Mouse (Mus musculus) frontal cortex, postnatal 14 days (tissue): ENCODE results near the gene Stn1.

ENCODE experiments used
- DNase-seq, 2 experiments: peaks; one replicate each; pipeline ENCODE4 v3.0.0; 2022; ENCODE audit warnings: low spot score in 2 of 2

Stn1 gene

GRCm38 (mm10) chr19:47542441-47542840 is 5.1 kb upstream of the Stn1 start:
- peak in 1 of 2 experiments; percentile 35 for DNase-seq

GRCm38 (mm10) chr19:47538801-47539200 is 1.5 kb upstream of the Stn1 start:
- no peak for DNase-seq

- DNase-seq, result no peak
Measured at GRCm38 (mm10) chr19:47537879-47538278, 572 bp upstream of the Stn1 start.

- DNase-seq, result peak; percentile 92 to 96
Measured at GRCm38 (mm10) chr19:47536521-47537299, 597 bp downstream of the Stn1 start.

- DNase-seq, result no peak
Measured at GRCm38 (mm10) chr19:47534131-47534530, 3.2 kb downstream of the Stn1 start.

- DNase-seq, result no peak
Measured at GRCm38 (mm10) chr19:47532449-47532848, 4.9 kb downstream of the Stn1 start.

GRCm38 (mm10) chr19:47531309-47531708 is 6.0 kb downstream of the Stn1 start:
- no peak for DNase-seq

- no peak for DNase-seq
Measured at GRCm38 (mm10) chr19:47526239-47526986, 10.9 kb downstream of the Stn1 start.

GRCm38 (mm10) chr19:47524905-47525304 is 12.4 kb downstream of the Stn1 start:
- no peak for DNase-seq

- no peak for DNase-seq
Measured at GRCm38 (mm10) chr19:47521403-47521802, 15.9 kb downstream of the Stn1 start.

- DNase-seq, result no peak
Measured at GRCm38 (mm10) chr19:47519163-47519893, 18.0 kb downstream of the Stn1 start.

GRCm38 (mm10) chr19:47518475-47519162 is 18.7 kb downstream of the Stn1 start:
- no peak for DNase-seq

GRCm38 (mm10) chr19:47517570-47517969 is 19.7 kb downstream of the Stn1 start:
- no peak for DNase-seq

- no peak for DNase-seq
Measured at GRCm38 (mm10) chr19:47516879-47517278, 20.4 kb downstream of the Stn1 start.

- DNase-seq, result no peak
Measured at GRCm38 (mm10) chr19:47515091-47515490, 22.2 kb downstream of the Stn1 start.

- no peak for DNase-seq
Measured at GRCm38 (mm10) chr19:47513618-47513897, 23.7 kb downstream of the Stn1 start.

- DNase-seq, result no peak
Measured at GRCm38 (mm10) chr19:47512794-47513617, 24.3 kb downstream of the Stn1 start.

GRCm38 (mm10) chr19:47511958-47512357 is 25.3 kb downstream of the Stn1 start:
- no peak for DNase-seq

GRCm38 (mm10) chr19:47511294-47511675 is 26.0 kb downstream of the Stn1 start:
- no peak for DNase-seq

- DNase-seq, result no peak
Measured at GRCm38 (mm10) chr19:47510473-47511293, 26.6 kb downstream of the Stn1 start.
